Mouse (Mus musculus): ENCODE data around the gene Cyp2ab1.
"Not testable (repeated sequence)": the region's sequence is repeated elsewhere in the genome, so short reads cannot be mapped to it uniquely, and the experiment has no call there.

Cyp2ab1 gene

DNA sequence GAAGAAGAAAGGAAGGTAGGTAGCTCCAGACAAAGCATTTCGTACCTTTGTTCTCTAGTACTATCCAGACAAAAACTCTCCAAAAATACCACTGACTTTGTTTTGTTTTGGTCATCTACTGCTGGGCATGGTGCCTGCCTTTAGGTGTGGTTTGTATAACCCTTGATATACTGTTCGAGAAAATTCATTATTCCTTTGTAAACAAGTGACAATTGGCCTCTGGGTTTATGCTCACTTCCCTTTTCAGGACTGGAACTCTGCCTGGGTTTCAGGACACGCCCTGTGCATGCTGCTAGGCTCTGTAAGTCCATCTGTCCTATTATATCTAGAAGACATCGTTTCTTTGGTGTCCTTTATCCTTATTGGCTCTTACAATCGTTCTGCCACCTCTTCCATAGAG lies at the start of gene Cyp2ab1:
Gene Cyp2ab1, minus strand, starts transcription at position 119 of the 400 bp plus-strand sequence.
- no peak for DNase-seq

- no peak for DNase-seq
These were observed 46.5 kb upstream of the Cyp2ab1 start for GRCm38 (mm10) chr16:20371731-20372130.

GRCm38 (mm10) chr16:20368221-20368620 lies 43.0 kb upstream of the Cyp2ab1 start:
- no peak for DNase-seq

DNA sequence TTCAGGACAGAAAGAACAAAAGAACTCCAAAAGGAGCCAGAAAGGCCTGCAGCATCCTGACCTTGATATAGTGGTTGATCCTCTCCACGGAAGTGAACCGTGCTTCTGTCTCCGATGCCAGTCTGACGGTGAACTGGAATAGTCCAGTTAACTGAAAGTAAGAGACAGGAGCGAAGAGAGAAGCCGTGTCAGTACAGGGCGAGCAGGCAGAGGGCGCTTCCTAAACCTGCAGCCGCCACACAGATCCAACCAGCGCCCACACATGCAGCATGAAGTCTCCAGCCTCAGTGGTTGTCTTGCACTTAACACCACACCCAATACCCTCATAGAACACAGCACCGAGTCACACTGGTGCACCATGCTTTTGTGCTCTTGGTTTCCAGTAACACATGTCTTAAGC lies 36.9 kb upstream of the Cyp2ab1 start:
- no peak for DNase-seq

DNA sequence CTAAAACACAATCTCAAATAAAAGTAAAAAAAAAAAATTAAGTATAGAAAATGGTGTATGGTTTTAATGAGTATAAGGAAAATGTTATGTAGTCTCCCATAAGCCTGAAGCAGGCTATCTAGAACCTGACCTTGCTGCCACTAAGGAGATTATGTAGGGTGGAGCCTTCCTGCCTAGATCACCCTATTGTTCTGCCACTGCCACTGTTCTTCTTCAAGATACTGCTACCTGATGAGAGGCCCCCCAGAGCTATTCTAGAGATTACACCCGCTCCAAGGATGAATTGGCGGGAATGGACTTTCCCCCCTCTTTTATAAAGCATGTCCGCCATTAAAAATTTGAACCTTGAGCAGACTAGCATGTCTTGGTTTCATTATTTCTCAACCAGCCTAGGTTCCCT lies 36.3 kb upstream of the Cyp2ab1 start:
- DNase-seq, result not testable (repeated sequence)

- DNase-seq, result no peak
These were observed 34.6 kb upstream of the Cyp2ab1 start for GRCm38 (mm10) chr16:20359643-20360295.

- no peak for DNase-seq
These were observed 32.6 kb upstream of the Cyp2ab1 start for GRCm38 (mm10) chr16:20357837-20358236.

- no peak for DNase-seq
These were observed 29.6 kb upstream of the Cyp2ab1 start for GRCm38 (mm10) chr16:20354762-20355161.

GRCm38 (mm10) chr16:20354011-20354410 lies 28.8 kb upstream of the Cyp2ab1 start:
- no peak for DNase-seq

GRCm38 (mm10) chr16:20345464-20345863 lies 20.3 kb upstream of the Cyp2ab1 start:
- no peak for DNase-seq

GRCm38 (mm10) chr16:20338616-20339015 lies 13.4 kb upstream of the Cyp2ab1 start:
- DNase-seq, result no peak

DNA sequence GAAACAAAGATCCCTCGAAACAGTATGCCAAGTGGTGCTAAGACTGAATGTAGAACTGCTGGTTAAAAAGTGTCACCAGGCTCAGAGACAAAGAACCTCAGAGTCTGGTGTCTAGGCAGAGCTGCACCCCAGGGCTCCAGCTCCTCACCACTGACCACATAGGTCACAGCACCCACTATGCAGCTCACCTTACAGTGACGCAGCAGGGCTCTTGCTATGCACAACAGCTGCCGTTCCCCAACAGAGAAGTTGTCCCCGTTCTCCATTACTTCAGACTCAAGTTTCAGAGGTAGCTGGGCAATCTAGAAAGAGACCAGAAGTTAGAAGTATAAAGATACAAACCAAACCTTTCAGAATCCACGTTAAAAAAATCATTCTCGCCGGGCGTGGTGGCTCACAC lies 9.7 kb upstream of the Cyp2ab1 start:
- no peak for DNase-seq

GRCm38 (mm10) chr16:20328306-20328705 lies 3.1 kb upstream of the Cyp2ab1 start:
- DNase-seq, result no peak

DNA sequence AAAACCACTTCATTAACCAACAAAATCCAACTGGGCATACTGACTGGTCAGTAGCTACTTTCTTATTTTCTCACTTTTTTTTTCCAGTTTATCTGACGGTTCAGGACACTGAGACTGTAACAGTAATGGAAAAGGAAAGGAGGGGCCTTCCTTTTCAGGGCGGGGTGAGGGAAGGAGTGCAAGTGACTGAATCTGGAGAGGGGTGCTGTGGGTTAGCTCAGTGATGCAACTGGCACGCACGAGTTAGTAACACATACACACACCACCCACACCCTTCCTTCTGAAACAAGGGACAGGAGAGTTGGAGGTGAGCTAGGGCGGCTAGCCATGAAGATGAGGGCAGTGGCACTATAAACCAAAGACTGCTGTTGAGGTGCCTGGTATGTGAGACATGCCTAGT lies 1.3 kb downstream of the Cyp2ab1 start:
- DNase-seq, result no peak

GRCm38 (mm10) chr16:20322274-20322673 lies 2.9 kb downstream of the Cyp2ab1 start:
- no peak for DNase-seq

DNA sequence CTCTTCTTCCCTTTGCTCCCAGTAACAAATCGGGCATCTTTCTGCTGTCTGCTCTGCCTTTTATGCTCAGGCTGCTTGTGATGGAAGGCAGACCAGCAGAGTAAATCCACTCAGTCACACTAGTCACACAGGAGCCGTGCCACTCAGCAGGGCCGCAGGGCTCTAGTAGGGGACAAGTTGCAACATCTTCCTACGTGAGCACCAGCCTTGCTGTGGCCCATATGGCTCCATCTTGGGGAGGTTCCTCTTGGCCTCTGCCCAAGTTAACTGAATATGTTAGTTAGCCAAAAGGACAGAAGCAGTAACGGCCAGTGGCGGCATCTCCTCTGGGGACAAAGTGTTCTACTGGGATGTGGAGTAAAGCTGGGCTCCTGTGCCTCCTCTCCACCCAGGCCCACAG lies 8.4 kb downstream of the Cyp2ab1 start:
- no peak for DNase-seq

DNA sequence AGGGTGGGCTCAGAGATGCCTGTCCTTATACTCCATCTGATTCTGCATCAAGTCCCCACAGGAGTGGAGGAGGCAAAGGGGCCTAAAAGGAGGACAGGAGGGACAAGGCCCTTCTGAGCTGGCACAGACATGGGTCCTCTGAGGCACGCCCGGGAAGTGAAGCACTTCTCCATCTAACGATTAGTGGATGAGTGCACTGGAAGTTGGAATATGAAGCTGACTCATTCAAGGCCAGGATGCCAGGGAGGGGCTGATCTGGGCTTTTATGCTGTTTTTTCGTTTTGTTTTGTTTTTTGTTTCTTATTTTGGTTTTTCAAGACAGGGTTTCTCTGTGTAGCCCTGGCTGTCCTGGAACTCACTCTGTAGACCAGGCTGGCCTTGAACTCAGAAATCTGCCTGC lies 9.9 kb downstream of the Cyp2ab1 start:
- DNase-seq, result no peak

GRCm38 (mm10) chr16:20312272-20312671 lies 12.9 kb downstream of the Cyp2ab1 start:
- no peak for DNase-seq

DNA sequence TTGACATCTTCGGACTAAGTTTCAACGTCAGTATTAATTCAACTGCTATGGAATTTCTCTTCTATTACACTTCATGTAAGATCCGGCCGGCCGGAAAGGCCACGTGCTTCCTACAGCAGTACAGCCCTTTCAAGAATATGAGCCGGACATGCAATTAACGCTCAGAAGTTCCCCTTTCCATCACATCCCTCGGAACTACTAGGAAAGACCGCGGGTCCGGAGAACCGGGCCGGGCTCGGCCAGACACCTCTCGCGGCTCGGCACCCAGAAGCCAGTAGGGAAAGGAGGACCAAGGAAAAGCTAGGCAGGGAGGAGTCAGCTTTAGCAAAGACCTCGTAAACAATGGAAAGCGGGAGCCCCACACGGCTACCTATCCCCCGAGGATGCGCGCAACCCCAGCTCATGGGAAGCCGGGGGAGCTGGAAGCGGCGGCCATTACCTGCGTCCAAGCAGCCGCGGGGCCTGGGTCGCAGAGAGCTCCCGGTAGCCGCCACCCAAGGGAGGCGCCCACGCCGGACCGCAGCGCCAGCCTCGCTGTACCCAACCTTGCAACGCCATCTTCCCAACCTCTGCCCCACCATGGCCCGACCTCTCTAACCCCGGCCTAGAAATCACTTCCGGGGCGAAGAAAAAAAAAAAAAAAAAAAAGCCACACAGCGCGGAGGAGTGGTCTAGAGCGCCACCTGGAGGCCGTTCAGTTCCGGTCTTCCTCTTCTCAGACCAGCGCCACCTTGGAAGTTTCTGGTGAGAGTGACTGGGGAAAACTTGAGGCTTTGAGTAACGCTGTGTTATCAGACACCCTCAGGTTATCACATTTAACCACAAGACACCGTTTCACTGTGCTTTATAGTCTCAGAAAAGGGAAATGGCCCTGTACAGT lies 23.2 kb downstream of the Cyp2ab1 start, which contains the start of gene Parl:
Gene Parl, minus strand, starts transcription at position 618 of the 880 bp plus-strand sequence.
- DNase-seq, result peak; percentile 85

GRCm38 (mm10) chr16:20300076-20300475 lies 25.1 kb downstream of the Cyp2ab1 start:
- no peak for DNase-seq

DNA sequence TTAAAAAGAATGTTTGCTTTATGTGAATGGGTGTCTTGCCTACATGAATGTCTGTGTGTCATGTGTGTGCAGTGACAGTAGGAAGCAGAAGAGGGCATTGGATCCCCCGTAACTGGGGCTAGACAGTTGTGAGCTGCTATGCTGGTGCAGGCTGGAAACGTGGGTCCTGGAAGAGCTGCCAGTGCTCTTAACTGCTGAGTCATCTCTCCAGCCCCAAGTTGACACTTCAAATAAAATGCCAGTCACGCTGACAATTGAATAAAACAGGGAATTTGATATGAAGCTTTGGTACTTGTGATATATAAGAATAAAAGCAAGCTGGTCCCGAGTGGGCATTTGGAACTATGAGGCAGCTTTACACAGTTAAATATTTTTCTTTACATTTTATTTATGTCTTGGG lies 45.0 kb downstream of the Cyp2ab1 start:
- no peak for DNase-seq

- DNase-seq, result no peak
These were observed 45.8 kb downstream of the Cyp2ab1 start for GRCm38 (mm10) chr16:20279395-20279794.

GRCm38 (mm10) chr16:20272994-20273393 lies 52.2 kb downstream of the Cyp2ab1 start:
- DNase-seq, result no peak

GRCm38 (mm10) chr16:20271339-20271738 lies 53.9 kb downstream of the Cyp2ab1 start:
- no peak for DNase-seq

Measured in cerebellum, postnatal 36 days (tissue).